Mouse (Mus musculus): ENCODE measurements around the gene Crybb1. TPM values are rescaled to one million over a fixed set of nuclear protein-coding genes. Genes with fewer than 3 reads are reported as not detected.
A peak's percentile ranks its signal among the peaks of the same experiment; 100 is the strongest.

The Crybb1 gene
- polyA plus RNA-seq, 1 experiment from 2014 or later = 0.22 TPM

- Histone ChIP-seq H3K9me3 (ENCODE audit: control insufficient read depth) (no peaks in the 10 kb centered on the region), H3K9ac (ENCODE audit: low read depth, low read length) (no peak overlapping the region), H3K4me2 (replicated peaks; ENCODE audit: low read depth) (peak overlapping the region; percentile 37), H3K4me3 (ENCODE audit: low read depth, low read length) (peak overlapping the region; percentile 21), H3K36me3 (ENCODE audit: control insufficient read depth, insufficient read depth) (no peaks in the 10 kb centered on the region), H3K4me1 (replicated peaks; ENCODE audit: control insufficient read depth, insufficient read depth, low read length) (peaks cover 4% of the 10 kb centered on the region; the same call in 1 of the 2 replicates), H3K27ac (ENCODE audit: low read depth, low read length) (no peak overlapping the region), H3K27me3 (replicated peaks; ENCODE audit: control insufficient read depth, insufficient read depth, low read length) (peaks cover 41% of the 10 kb centered on the region)
- TF ChIP-seq CTCF (IDR thresholded peaks at IDR 0.05; ENCODE audit: low read depth) = no peak
- ATAC-seq = no peak
- WGBS = 1% methylated on average over 57 of the region's 57 CpGs
Measured at GRCm38 (mm10) chr5:112228240-112229076, 27.2 kb upstream of the Crybb1 start.

GRCm38 (mm10) chr5:112235806-112236205 is 19.8 kb upstream of the Crybb1 start:
- no peak for TF ChIP-seq CTCF (IDR thresholded peaks at IDR 0.05; ENCODE audit: low read depth)
- Histone ChIP-seq H3K9me3 (ENCODE audit: control insufficient read depth) (no peaks in the 10 kb centered on the region), H3K4me3 (ENCODE audit: low read depth, low read length) (no peak overlapping the region), H3K27me3 (replicated peaks; ENCODE audit: control insufficient read depth, insufficient read depth, low read length) (no peaks in the 10 kb centered on the region), H3K27ac (ENCODE audit: low read depth, low read length) (no peak overlapping the region), H3K9ac (ENCODE audit: low read depth, low read length) (no peak overlapping the region), H3K4me1 (replicated peaks; ENCODE audit: control insufficient read depth, insufficient read depth, low read length) (no peaks in the 10 kb centered on the region), H3K4me2 (replicated peaks; ENCODE audit: low read depth) (no peak overlapping the region), H3K36me3 (ENCODE audit: control insufficient read depth, insufficient read depth) (no peaks in the 10 kb centered on the region)
- 64% methylated on average over 5 of the region's 5 CpGs for WGBS
- no peak for ATAC-seq

DNA sequence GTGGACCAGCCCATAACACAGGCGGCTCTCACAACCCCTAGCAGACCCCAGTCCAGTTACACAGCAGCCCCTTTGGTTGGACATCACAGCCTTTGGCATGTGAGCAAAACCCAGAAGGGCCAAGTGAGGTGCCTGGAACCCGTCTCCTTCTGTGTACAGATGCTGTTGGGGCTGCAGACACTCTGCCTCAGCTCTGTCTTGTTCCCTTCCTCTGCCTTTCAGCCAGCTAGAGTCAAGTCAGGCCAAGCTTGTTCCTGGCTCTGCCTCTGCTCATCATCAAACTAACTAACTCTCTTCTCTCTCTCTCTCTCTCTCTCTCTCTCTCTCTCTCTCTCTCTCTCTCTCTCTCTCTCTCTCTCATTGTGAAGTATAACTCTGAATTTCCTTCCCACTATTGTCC is 19.0 kb upstream of the Crybb1 start:
- no peak for TF ChIP-seq CTCF (IDR thresholded peaks at IDR 0.05; ENCODE audit: low read depth)
- H3K27me3 ChIP-seq (replicated peaks; ENCODE audit: control insufficient read depth, insufficient read depth, low read length) = no peaks in the 10 kb centered on the region
- no peak overlapping the region for H3K4me3 ChIP-seq (ENCODE audit: low read depth, low read length)
- WGBS = 69% methylated on average over 2 of the region's 2 CpGs
- H3K9ac ChIP-seq (ENCODE audit: low read depth, low read length) = no peak overlapping the region
- no peaks in the 10 kb centered on the region for H3K9me3 ChIP-seq (ENCODE audit: control insufficient read depth)
- no peak for ATAC-seq
- H3K36me3 ChIP-seq (ENCODE audit: control insufficient read depth, insufficient read depth) = no peaks in the 10 kb centered on the region
- no peak overlapping the region for H3K4me2 ChIP-seq (replicated peaks; ENCODE audit: low read depth)
- H3K4me1 ChIP-seq (replicated peaks; ENCODE audit: control insufficient read depth, insufficient read depth, low read length) = no peaks in the 10 kb centered on the region
- no peak overlapping the region for H3K27ac ChIP-seq (ENCODE audit: low read depth, low read length)

- Histone ChIP-seq H3K4me1 (replicated peaks; ENCODE audit: control insufficient read depth, insufficient read depth, low read length) (no peaks in the 10 kb centered on the region), H3K9me3 (ENCODE audit: control insufficient read depth) (no peaks in the 10 kb centered on the region), H3K27ac (ENCODE audit: low read depth, low read length) (no peak overlapping the region), H3K36me3 (ENCODE audit: control insufficient read depth, insufficient read depth) (no peaks in the 10 kb centered on the region), H3K4me3 (ENCODE audit: low read depth, low read length) (no peak overlapping the region), H3K9ac (ENCODE audit: low read depth, low read length) (no peak overlapping the region), H3K27me3 (replicated peaks; ENCODE audit: control insufficient read depth, insufficient read depth, low read length) (no peaks in the 10 kb centered on the region), H3K4me2 (replicated peaks; ENCODE audit: low read depth) (peak overlapping the region; percentile 4; the same call in 1 of the 2 replicates)
- ATAC-seq = peak; percentile 80
- TF ChIP-seq CTCF (IDR thresholded peaks at IDR 0.05; ENCODE audit: low read depth) = 0 out of 2 replicates have a peak, but pooled peaks have one; percentile 9
- WGBS = 6% methylated on average over 16 of the region's 16 CpGs
Measured at GRCm38 (mm10) chr5:112237439-112237838, 18.2 kb upstream of the Crybb1 start.

DNA sequence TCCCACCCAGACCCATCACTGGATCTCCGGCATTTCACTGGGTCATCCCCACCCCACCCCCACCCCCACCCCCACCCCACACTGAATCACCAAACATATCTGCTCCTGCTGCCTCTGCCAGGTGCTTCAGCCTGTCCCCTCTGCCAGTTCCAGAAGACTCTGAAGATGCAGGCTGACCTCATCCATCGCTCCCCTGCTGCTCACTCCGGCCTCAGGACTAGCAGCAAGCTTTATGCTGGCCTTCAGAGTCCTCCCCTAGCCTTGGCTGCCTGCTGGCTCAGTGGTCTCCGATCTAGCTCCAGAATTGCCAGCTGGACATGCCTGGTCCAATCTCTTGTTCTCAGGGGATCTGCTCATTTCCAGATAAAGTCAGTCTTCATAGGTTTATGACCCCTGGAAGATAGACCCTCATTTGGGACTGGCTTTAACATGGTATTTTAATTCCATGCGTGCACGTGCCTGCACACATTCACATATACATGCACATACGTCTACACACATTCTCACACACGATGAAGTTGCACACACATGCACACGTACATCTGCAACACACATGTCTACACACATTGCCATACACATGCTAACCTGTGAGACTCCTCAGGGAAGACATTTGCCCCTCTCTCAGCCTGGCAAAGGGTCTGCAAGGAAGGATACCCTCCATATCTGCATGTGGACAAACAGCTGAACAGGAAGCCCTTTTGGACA is 17.6 kb upstream of the Crybb1 start:
- TF ChIP-seq CTCF (IDR thresholded peaks at IDR 0.05; ENCODE audit: low read depth) = no peak
- Histone ChIP-seq H3K27me3 (replicated peaks; ENCODE audit: control insufficient read depth, insufficient read depth, low read length) (no peaks in the 10 kb centered on the region), H3K9ac (ENCODE audit: low read depth, low read length) (no peak overlapping the region), H3K4me1 (replicated peaks; ENCODE audit: control insufficient read depth, insufficient read depth, low read length) (0 out of 2 replicates have a peak, but pooled peaks cover 3% of the 10 kb centered on the region), H3K4me2 (replicated peaks; ENCODE audit: low read depth) (0 out of 2 replicates have a peak overlapping the region, but pooled peaks have one; percentile 4), H3K36me3 (ENCODE audit: control insufficient read depth, insufficient read depth) (no peaks in the 10 kb centered on the region), H3K4me3 (ENCODE audit: low read depth, low read length) (no peak overlapping the region), H3K9me3 (ENCODE audit: control insufficient read depth) (no peaks in the 10 kb centered on the region), H3K27ac (ENCODE audit: low read depth, low read length) (no peak overlapping the region)
- 46% methylated on average over 9 of the region's 9 CpGs for WGBS
- ATAC-seq = no peak

DNA sequence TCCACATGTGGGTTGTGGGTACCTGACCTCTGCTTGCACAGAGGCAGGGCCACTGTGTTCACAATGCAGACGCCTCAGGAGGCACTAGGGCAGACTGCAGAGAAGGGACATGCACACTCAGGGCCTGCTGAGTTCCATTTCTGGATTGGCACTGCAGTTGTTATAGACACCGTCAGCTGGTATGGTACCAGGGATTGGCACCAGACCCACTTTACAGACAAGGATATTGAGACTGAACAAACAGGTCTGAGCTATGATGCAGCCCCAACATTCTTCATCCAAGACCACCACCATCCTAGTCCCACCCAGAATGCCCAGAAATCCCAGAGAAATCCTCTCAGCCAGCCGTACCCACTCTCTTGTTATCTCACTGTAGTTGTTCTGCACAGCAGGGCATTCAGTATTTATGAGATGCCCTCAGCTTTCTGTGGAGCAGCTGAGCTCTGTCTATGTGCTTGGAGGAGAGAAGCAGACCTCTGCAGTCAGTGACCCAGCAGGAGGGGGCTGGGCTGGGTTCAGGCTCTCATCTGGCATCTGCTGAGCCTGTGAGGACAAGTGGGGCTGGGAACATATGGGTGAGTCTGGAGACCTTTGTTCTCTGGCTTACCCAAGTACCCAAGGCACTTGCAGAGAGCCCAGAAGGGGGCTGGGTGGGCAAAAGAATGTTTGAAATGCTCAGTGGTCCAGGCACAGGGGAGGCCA is 16.7 kb upstream of the Crybb1 start:
- no peaks in the 10 kb centered on the region for H3K9me3 ChIP-seq (ENCODE audit: control insufficient read depth)
- no peak overlapping the region for H3K9ac ChIP-seq (ENCODE audit: low read depth, low read length)
- no peak overlapping the region for H3K27ac ChIP-seq (ENCODE audit: low read depth, low read length)
- no peaks in the 10 kb centered on the region for H3K36me3 ChIP-seq (ENCODE audit: control insufficient read depth, insufficient read depth)
- no peaks in the 10 kb centered on the region for H3K27me3 ChIP-seq (replicated peaks; ENCODE audit: control insufficient read depth, insufficient read depth, low read length)
- H3K4me1 ChIP-seq (replicated peaks; ENCODE audit: control insufficient read depth, insufficient read depth, low read length) = 0 out of 2 replicates have a peak, but pooled peaks cover 6% of the 10 kb centered on the region
- H3K4me2 ChIP-seq (replicated peaks; ENCODE audit: low read depth) = no peak overlapping the region
- no peak for TF ChIP-seq CTCF (IDR thresholded peaks at IDR 0.05; ENCODE audit: low read depth)
- no peak overlapping the region for H3K4me3 ChIP-seq (ENCODE audit: low read depth, low read length)
- 75% methylated on average over 3 of the region's 3 CpGs for WGBS
- no peak for ATAC-seq
